Mouse (Mus musculus) limb, embryonic 14.5 days (tissue): ENCODE results near the gene Negr1. TPM values are rescaled to one million over a fixed set of nuclear protein-coding genes. Genes with fewer than 3 reads are reported as not detected.

ENCODE experiments used
- ATAC-seq: fragments of 200-750 bp; cut with Nextera tagmentation; 2 replicates; pipeline ENCODE4 v1.8.0; 2017; ENCODE audit warnings: low read depth, moderate number of reproducible peaks, moderate TSS enrichment; ENCODE audit not compliant: low FRiP score
- DNase-seq: peaks from one replicate; pipeline ENCODE4 v3.0.0-alpha.2; 2015; ENCODE audit warnings: low spot score
- H3K27ac ChIP-seq: fragments of 300-500 bp; sonication (generic); replicated peaks from 2 replicates; pipeline ENCODE4 v1.5.1; 2014; ENCODE audit warnings: low read depth, mild to moderate bottlenecking, low read length, moderate library complexity, mixed read lengths
- H3K27me3 ChIP-seq: fragments of 300-500 bp; sonication (generic); 2 replicates; pipeline ENCODE4 v1.6.1; 2014; ENCODE audit warnings: low read length, mixed read lengths; ENCODE audit not compliant: control insufficient read depth, insufficient read depth
- H3K36me3 ChIP-seq: fragments of 300-500 bp; sonication (generic); 2 replicates; pipeline ENCODE4 v1.6.1; 2014; ENCODE audit warnings: mild to moderate bottlenecking, low read length, moderate library complexity, mixed read lengths; ENCODE audit not compliant: control insufficient read depth, insufficient read depth
- H3K4me1 ChIP-seq: fragments of 300-500 bp; sonication (generic); 2 replicates; pipeline ENCODE4 v1.6.1; 2014; ENCODE audit warnings: antibody characterized with exemption, low read length, mixed read lengths; ENCODE audit not compliant: control insufficient read depth, insufficient read depth
- H3K4me2 ChIP-seq: fragments of 300-500 bp; sonication (generic); replicated peaks from 2 replicates; pipeline ENCODE4 v1.6.1; 2014; ENCODE audit warnings: low read depth, mild to moderate bottlenecking, low read length, moderate library complexity; ENCODE audit not compliant: severe bottlenecking
- H3K4me3 ChIP-seq: fragments of 300-500 bp; sonication (generic); replicated peaks from 2 replicates; pipeline ENCODE4 v1.5.1; 2014; ENCODE audit warnings: low read length
- H3K9ac ChIP-seq: fragments of 300-500 bp; sonication (generic); 2 replicates; pipeline ENCODE4 v1.6.1; 2014; ENCODE audit warnings: mild to moderate bottlenecking, low read depth, low read length, moderate library complexity; ENCODE audit not compliant: severe bottlenecking
- H3K9me3 ChIP-seq: fragments of 300-500 bp; sonication (generic); 2 replicates; pipeline ENCODE4 v1.6.1; 2016; ENCODE audit warnings: low read length; ENCODE audit not compliant: control insufficient read depth
- POLR2A ChIP-seq: fragments of 200-500 bp; IDR thresholded peaks from 2 replicates; pipeline ENCODE4 v1.8.0; 2012; ENCODE audit warnings: inconsistent platforms, mild to moderate bottlenecking, moderate library complexity, borderline replicate concordance; ENCODE audit not compliant: insufficient read depth, insufficient read length; ENCODE audit errors: extremely low read depth
- WGBS: fragments of 180-500 bp; shearing (Covaris S2); extraction: QIAGEN DNeasy Blood & Tissue Kit; methylation state at CpG from one replicate; pipeline ENCODE4 v1.1.7; 2014; 5-methylcytosine and 5-hydroxymethylcytosine counted together
- polyA plus RNA-seq, 2 experiments: library from polyadenylated mRNA; depleted of rRNA in 1 of 2; stranded (reverse) in 1 of 2; unstranded in 1 of 2; fragments of >200 nt; fragmentation: Nextera tagmentation in 1 of 2; extraction: Ambion mirVana in 1 of 2; gene quantifications; 2 replicates each; pipeline versions ENCODE4 v1.2.1 to v1.2.3; 2012 to 2014

Negr1 gene
- polyA plus RNA-seq, 2 experiments: 5.1 to 6.2 TPM

DNA sequence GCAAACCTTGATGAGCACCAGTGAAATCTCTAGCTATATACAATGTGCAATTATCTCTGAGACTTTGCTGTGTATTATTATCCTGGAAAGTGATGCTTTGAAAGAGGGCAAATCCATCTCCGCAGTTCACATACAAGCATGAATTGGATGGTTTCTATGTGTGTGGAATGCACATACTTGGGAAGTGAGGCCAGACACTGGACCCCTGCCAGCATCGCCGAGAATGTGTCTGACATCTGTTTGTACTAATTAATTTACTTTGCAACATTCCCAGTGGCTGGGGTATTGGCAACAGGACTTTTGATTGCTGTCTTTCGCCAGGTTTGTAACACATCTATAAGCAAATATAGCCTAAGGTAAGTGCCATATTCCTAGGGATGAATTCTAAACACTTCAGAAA lies 420.5 kb downstream of the Negr1 start:
- no peaks in the 10 kb centered on the region for H3K27me3 ChIP-seq
- no peak overlapping the region for H3K27ac ChIP-seq
- ATAC-seq (peak; percentile 30; the same call in 1 of the 2 replicates), DNase-seq (peak; percentile 46)
- TF ChIP-seq POLR2A: no peak
- 26% methylated on average over 4 of the region's 4 CpGs for WGBS
- no peaks in the 10 kb centered on the region for H3K4me1 ChIP-seq
- H3K36me3 ChIP-seq: no peaks in the 10 kb centered on the region
- H3K4me3 ChIP-seq: no peak overlapping the region
- H3K9ac ChIP-seq: no peak overlapping the region
- H3K9me3 ChIP-seq: no peaks in the 10 kb centered on the region
- H3K4me2 ChIP-seq: no peak overlapping the region

DNA sequence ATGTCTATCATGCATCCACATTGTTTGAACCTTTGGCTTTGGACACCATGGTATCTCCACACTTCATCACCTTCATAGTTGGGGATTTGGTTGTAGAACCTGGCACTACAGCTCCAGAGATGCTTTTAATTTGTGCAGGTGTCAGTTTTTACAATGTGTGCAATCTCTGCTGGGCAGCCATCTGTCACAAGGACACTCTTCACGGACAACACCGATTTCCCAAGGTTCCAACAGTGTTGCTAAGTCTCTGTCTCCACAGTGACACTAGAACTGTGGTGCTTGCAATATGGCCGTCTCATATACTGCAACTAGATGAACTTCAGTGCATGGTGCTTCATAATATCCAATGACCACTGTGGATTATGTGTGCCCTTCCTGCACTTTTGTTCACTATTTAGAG lies 425.5 kb downstream of the Negr1 start:
- Histone ChIP-seq H3K4me1 (no peaks in the 10 kb centered on the region), H3K4me2 (no peak overlapping the region), H3K36me3 (no peaks in the 10 kb centered on the region), H3K9ac (no peak overlapping the region), H3K27me3 (no peaks in the 10 kb centered on the region), H3K27ac (no peak overlapping the region), H3K9me3 (no peaks in the 10 kb centered on the region), H3K4me3 (no peak overlapping the region)
- ATAC-seq (no peak), DNase-seq (no peak)
- no peak for TF ChIP-seq POLR2A
- WGBS: 95% methylated on average over 3 of the region's 3 CpGs

DNA sequence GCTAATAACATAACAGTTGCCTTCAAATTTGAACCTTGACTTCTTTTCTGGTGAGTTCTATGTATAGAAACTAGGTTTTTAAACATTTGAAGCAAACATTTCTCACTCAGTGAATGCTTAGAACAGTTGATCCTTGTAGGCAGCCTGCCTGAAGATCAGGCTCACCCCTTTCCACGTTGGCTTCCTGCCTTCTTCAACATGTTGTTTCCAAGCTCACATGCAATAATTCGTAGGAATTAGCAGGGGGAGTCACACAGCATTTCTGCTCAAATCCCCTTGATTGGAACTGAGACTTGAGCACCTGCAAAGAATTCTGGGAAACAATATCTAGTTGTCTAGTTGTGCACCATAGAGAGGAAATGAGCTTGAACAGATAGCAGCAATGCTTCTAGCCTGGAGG lies 430.6 kb downstream of the Negr1 start:
- no peak for TF ChIP-seq POLR2A
- Histone ChIP-seq H3K27me3 (no peaks in the 10 kb centered on the region), H3K27ac (no peak overlapping the region), H3K9me3 (no peaks in the 10 kb centered on the region), H3K4me3 (no peak overlapping the region), H3K9ac (no peak overlapping the region), H3K4me1 (no peaks in the 10 kb centered on the region), H3K4me2 (no peak overlapping the region), H3K36me3 (no peaks in the 10 kb centered on the region)
- DNase-seq: no peak
- WGBS: 56% methylated on average over 2 of the region's 2 CpGs
- no peak for ATAC-seq

GRCm38 (mm10) chr3:156992811-156993210 lies 431.2 kb downstream of the Negr1 start:
- H3K27me3 ChIP-seq: no peaks in the 10 kb centered on the region
- no peak overlapping the region for H3K9ac ChIP-seq
- no peak overlapping the region for H3K27ac ChIP-seq
- no peaks in the 10 kb centered on the region for H3K36me3 ChIP-seq
- WGBS: 56% methylated on average over 1 of the region's 1 CpGs
- no peak for ATAC-seq
- TF ChIP-seq POLR2A: no peak
- no peak for DNase-seq
- H3K9me3 ChIP-seq: no peaks in the 10 kb centered on the region
- no peaks in the 10 kb centered on the region for H3K4me1 ChIP-seq
- no peak overlapping the region for H3K4me2 ChIP-seq
- no peak overlapping the region for H3K4me3 ChIP-seq

GRCm38 (mm10) chr3:156999177-156999808 lies 437.7 kb downstream of the Negr1 start:
- 73% methylated on average over 5 of the region's 5 CpGs for WGBS
- H3K4me1 ChIP-seq: no peaks in the 10 kb centered on the region
- H3K9me3 ChIP-seq: no peaks in the 10 kb centered on the region
- no peak for ATAC-seq
- no peak overlapping the region for H3K4me3 ChIP-seq
- no peak overlapping the region for H3K9ac ChIP-seq
- TF ChIP-seq POLR2A: no peak
- no peaks in the 10 kb centered on the region for H3K36me3 ChIP-seq
- H3K4me2 ChIP-seq: no peak overlapping the region
- no peaks in the 10 kb centered on the region for H3K27me3 ChIP-seq
- DNase-seq: peak; percentile 29
- no peak overlapping the region for H3K27ac ChIP-seq
